Mouse (Mus musculus): Measurements from ENCODE around the gene Gne.

Gene Gne

DNA sequence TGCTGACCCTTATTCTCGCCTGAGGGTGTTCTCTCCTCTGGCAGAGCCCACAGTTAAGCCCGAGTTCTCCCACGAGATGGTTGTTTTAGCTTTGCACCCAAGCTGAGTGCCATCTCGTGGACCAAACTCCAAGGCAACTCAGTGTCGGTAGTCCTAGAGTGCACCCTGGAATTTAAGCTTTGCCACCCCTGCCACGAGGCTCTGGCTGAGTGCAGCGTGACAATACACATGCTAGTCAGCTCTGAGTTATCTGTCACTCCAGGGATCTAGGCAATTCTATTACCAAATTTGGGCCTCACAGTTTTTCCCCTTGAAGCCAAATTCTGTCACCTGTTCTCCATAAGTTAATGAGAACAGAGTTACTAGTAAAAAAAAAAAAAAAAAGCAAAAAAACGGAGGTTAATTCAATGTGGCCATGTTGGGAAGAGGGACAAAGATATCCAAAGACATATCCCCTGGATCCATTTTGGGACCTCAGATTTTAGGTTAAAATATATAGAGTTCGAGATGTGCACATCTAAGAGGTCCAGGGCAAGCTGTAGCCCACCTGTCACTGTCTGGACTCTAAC, 11.0 kb downstream of the Gne start:
- 8% methylated on average over 9 of the region's 9 CpGs for WGBS

DNA sequence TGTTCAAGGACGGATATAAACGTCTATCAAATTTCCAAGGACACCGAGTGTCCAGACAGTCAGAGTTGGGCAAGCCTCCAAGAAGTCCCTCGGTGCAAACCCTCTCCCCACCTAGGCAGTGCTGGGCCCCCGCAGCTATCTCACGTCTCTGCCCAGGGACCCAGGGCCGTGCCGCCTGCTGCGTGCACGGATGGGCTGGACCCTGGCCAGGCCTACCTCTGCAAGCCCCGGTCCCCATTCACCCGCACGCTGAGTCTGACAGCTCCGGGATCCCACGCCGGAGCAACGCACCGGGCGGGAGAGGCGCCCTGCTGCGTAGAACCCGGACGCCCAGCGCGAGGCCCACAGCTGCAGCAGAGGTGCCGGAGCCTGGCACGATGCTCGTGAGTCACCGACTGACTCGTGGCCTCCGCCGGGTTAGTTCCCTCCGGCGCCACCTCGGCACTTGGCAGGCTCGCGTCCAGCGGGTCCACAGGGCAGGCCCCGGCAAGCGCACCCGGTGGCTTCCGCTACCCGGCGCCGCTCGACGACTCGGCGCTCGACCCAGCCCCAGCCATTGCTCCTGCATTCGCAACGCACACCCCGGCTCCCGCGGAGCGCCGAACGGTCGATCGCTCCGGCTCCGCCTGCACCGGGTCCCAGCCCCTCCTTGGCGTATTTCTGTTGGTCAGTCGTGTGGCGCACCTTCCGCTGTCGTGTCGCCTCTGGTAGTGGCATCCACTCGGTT, 11.7 kb downstream of the Gne start:
- WGBS: under 1% methylated on average over 68 of the region's 70 CpGs

DNA sequence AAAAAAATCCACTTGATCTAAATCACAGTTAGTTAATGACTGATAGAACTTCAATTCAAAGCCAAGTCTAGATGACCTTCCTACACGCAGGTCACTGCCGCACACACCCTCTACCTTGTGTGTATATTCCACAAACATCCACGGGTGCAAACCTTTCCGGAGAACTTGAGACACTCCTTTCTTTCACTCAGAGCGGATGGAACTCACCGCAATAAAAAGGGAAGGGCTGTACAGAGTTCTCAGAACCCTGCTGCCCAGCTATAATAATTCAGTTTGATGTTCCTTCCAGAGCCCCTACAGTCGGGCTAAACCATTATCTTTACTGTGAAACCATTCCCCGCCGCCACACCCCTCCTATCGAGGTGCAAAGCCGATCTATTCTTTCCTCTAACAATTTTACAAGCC, 12.2 kb downstream of the Gne start:
- 3% methylated on average over 11 of the region's 11 CpGs for WGBS

DNA sequence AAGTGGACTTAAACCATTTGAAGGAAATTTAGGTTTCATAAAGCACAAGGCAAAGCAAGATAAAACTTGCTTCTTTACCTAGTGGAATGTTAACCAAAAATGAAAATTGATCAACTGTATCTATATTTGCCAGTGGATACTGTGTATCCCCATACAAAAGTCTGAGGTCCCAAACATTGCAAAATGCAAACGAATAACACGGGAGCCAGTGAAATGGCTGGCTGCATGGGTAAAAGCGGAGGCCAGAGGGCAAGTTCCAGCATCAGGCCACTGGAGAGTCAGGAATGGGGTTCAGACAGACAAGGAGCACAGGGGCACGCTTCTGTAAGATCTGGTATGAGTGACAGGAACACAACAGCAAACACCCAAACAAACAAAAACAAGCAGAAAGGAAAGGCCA, 13.3 kb downstream of the Gne start:
- WGBS: 89% methylated on average over 4 of the region's 4 CpGs

- 93% methylated on average over 4 of the region's 4 CpGs for WGBS
Measured at GRCm38 (mm10) chr4:44069411-44069810, 14.6 kb downstream of the Gne start.

DNA sequence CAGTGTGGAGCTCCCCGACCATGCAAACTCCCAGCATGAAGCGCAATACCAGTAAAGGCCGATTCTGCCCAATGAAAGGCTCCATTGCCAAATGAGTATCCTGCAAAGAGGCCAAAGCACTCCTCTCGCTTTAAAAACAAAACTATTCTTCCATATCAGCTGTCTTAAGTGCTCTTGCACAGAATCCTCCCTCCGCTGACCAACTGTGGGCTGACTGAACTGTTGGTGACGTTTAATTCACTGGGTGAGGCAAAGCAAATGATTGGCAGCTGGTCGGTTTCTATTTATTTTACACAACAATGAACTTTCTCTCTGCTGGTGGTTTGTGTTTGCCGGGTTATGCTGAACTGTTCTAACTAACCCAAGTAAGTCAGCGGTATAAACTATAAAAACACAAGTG, 15.2 kb downstream of the Gne start:
- 54% methylated on average over 9 of the region's 9 CpGs for WGBS

DNA sequence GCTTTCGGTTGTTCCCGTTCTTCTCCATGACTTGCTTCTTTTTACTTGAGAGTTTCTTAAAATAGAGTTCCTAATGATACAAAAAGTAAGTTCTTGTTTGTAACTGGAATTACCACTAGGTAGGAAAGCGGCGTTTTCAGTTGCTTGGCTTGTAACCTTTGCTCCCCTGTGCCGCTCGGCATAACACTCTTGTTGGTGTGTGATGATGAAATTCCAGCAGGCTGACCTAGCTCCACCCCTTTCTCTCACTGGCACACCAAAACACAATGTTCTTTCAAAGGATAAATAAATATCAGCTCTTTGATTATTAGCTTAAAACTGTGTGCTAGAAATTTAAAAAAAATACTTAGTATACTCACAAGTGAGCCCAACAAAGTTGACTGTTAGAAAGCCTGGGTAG, 17.1 kb downstream of the Gne start:
- WGBS: 79% methylated on average over 6 of the region's 6 CpGs

DNA sequence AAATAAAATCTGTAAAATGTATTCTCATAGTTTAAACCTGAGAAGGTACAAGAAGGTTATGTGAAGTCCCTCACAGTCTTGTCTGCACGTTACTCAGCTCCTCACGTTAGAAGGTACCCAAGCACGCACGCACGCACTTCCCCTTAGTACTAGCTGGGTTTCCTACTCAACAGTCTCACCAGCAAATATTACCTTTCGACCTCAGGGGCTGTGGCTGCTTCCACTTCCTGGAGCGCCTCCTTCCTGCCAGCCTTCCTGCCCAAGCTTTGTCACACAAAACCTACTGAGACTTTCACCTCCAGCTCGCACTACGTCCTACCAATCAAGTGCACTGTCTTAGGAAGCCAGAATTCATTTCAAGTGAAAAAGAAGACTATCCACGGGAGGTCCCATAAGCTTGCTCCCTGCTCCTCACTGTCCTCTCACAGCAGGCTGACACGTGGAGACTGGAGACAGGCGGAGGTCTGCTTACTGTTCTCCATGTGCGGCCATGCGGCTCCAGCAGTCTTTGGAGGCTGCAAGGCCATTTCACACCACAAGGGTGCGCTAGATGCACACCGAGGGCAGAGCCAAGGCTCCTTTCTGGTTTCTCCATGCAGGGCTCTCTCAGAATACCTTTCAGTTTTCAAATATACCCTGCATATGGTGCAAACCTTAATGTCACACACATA, 18.5 kb downstream of the Gne start:
- WGBS: 38% methylated on average over 16 of the region's 16 CpGs

DNA sequence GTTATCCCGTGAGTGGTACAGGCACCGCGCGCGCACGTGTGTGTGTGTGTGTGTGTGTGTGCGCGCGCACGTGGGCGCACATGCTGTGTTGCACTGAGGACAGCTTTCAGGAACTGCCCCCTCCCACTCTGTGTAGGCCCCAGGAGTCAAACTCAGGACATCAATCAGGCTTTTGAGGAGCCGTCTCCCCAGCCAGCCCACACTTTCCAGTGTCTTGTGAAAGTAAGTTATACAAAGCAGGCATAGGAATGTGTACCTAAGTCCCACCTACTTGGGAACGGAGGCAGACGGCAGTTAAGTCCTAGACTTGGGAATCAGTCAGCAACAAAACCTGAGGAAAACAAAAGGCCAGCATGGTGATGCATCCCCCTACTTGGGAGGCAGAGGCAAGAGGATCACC, 21.2 kb downstream of the Gne start:
- 65% methylated on average over 14 of the region's 14 CpGs for WGBS

- WGBS: 47% methylated on average over 9 of the region's 9 CpGs
Measured at GRCm38 (mm10) chr4:44062062-44062461, 21.9 kb downstream of the Gne start.

DNA sequence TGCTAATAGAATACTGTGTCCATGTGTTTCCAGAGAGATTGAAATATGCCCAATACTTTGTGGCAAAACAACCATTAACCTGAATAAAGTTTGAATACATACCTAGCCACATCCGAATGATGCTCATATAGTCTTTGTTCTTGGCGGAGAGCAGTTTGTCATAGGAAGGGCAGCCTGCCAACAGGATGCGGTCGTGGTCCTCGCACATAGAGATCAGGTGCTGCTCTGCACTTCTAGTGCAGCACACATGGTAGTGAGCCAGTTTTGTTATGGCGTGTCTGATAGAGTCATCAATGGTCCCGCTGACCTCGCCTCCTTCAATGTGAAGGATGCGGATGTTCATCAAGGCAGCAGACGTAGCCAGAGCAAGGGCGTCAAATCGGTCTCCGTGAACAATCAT, 24.3 kb downstream of the Gne start:
- WGBS: 91% methylated on average over 13 of the region's 13 CpGs

DNA sequence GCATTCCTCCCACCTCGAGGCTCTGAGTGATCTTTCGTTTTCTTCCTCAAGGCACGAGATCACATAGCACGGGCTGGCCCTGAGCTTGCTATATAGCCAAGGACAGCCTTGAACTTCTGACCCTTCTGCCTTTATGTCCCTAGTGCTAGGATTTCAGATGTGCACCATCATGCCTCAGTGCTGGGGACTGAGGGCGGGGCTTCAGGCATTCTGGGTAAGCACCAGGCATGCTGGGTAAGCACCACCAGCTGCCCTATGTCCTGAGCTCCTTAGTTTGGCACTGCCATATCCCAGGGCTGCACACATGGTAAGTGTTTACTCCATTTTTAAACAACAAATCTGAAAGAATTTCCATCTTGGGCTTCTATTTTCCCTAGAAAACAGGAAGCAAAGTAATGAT, 34.2 kb downstream of the Gne start:
- 77% methylated on average over 5 of the region's 5 CpGs for WGBS

DNA sequence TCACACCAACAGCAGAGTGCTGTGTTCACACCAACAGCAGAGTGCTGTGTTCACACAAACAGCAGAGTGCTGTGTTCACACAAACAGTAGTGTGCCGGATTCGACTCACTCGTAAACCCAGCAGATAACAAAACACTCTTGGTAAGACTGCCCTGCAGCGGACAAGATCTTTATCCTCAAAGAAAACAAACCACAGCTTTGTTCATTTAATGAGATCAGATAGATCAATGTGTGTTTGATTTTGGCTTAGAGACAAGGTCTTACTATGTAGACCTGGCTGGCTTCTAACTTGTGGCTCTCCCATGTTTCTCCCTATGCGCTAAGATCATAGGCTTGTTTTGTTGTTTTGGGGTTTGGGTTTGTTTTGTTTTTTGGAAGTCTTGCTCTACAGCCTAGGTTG, 37.9 kb downstream of the Gne start:
- 74% methylated on average over 5 of the region's 5 CpGs for WGBS

DNA sequence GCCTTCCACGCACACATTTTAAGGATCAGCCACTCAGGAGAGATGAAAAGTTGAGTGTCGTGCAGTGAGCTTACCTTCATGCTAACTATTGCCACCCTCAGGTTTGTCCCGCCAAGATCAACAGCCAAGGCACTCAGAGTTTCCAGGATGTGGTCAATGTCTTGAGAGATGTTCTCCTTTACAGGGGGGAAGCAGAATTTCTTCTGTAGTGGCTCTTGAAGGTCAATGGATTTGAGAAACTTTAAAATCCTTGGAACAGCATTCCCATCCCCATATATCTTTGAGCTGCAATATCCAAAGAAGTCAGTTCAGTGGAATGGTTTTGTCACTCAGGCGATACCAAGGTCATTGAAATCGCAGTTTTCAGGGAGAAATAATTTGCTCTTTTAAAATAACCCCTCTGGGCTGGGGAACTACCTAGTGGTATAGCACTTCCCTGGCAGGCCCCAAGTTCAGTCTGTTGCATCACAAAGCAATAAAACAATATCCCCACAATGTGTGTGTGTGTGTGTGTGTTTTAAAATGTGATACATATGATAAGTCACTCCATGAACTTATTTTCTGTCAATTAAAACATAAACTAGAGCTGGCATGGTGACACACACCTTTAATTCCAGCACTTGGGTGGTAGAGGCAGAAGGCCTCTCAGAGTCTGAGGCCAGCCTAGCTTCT, 39.2 kb downstream of the Gne start:
- WGBS: 95% methylated on average over 5 of the region's 5 CpGs

- 96% methylated on average over 4 of the region's 4 CpGs for WGBS
Measured at GRCm38 (mm10) chr4:44043182-44043581, 40.8 kb downstream of the Gne start.

DNA sequence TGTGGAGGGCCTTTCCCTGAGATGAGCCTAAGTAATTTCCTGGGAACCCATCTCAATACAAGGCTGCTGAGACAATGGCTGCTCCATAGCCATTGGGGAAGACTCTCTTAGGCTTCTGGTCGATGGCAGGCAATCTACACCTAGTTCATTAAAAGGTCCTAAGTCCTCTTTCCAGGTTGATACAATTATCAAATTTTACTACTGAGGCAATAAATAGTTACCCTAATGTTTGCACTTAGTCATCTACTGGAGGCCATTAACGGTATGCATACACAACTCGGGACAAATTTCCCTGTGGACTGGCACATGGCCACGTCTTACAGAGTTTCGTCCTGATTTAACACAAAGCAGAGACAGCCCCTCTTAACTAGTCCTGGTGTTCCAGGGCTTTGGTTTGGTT, 41.5 kb downstream of the Gne start:
- 85% methylated on average over 5 of the region's 5 CpGs for WGBS

DNA sequence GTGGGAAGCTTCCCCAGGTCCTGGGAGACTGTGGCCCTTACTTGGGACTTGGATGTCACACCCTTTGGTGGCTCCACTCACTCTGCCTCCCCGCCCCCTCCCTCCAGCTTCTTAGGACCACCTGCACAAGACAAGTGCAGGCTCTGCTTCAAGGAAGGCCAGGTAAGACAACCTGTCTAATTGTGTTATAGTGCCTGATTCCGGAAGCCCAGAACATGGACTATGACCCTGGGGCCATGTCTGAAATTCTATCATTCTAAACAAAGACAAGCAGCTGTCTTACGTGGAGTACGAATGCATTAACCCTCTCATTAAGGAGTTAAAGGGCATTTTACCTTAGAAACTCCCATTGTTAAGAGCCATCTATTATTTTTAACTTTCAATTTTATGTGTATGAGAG, 43.2 kb downstream of the Gne start:
- 96% methylated on average over 4 of the region's 4 CpGs for whole genome bisulfite sequencing

GRCm38 (mm10) chr4:44036455-44036854, 47.5 kb downstream of the Gne start:
- WGBS: 82% methylated on average over 5 of the region's 5 CpGs

DNA sequence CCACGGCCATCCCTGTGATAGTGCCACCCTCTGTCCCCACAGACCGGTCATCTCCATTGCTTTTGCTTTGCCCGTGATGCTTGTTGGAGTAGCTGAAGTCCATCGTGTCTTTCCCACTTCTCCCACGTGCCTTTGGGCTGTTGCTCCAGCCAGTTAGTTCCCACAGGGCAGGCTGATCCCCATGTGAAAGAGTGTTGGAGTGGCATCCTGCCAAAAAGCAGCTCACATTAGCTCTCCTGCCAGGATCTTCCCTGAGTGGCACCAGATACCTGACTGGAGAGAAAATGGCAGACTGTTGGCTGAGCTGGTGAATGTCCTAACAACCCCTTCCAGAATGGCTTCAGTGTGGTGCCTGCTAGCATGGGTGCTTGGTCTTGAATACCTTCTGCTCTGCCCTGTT, 52.5 kb downstream of the Gne start:
- WGBS: 57% methylated on average over 5 of the region's 5 CpGs

DNA sequence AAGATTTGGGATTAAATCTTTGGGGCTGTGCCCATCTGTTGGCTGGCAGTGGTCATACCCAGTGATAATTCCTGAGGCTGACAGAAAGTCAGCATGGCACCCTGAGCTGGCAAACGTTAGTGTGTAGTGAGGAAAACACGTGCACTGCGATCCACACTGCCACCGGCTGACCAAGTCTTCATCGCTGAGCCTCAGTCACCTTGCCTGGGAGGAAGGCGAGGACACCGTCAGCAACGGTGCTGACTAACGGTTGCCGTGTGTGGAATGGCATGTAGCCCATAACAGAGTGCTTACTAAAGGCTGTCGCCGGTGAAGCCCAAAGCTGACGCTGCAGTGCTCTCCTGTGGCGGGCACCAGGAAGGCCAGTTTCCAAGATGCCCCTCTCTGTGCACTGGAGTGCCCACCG, 54.3 kb downstream of the Gne start:
- WGBS: 52% methylated on average over 15 of the region's 15 CpGs

DNA sequence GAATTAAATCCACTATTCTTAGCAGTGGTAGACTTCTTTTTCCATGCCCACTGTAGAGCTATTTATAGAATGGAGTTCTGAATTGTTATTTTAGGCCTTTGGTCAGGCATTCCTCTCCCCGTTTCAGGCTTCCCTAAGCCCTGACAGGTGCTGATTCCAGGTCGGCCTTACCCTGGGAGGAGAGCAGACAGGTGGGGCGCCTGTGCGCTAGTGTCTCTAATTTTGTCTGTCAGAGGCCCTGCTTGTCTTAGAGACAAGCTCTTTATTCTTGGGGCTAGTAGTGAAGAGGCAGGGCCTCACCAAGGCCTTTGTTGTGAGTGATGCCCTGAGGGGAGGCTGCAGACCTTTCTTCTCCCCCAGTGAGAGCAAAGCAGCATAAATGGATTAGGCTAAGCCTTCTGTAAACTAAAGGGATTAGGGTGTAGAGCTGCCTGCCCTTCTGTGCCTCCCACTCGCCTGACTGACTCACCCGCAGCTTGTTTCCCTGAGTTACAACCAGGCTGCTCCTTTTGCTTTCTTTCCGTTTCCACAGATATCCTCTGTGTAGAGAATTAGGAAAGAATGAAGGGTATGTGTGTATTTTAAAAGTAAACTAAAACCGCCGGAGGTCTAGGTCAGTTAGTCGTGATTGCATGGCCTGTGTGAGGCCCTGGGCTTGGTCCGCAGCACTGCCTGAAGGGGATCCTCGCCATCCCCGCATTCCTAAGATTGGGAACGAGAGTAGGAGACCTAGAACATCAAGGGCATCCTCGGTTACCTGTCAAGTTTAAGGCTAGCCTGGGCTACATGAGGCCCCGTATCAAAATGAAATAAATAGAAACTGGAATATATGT, 55.5 kb downstream of the Gne start:
- WGBS: 36% methylated on average over 16 of the region's 16 CpGs

DNA sequence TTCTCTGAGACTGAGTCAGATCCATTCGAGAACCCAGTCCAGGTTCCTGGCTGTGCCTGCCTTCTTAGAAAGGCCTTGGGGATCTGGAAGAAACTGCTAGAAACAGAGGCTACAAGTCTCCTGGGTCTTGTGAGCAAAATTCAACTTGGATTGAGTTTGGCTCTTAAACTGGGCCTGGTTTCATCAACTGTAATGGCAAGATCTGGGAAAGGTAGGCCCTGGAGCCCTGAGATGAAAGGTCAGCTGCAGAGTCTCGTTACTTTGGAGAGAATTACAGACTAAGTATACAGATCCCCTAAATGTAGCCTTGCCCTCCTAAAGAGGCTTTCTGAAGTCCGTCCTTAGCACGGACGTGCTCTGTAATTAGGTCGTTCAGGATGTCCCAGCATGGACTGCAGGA, 58.4 kb downstream of the Gne start:
- WGBS: 87% methylated on average over 6 of the region's 6 CpGs

All from cerebral cortex, adult 2 months (tissue).